Mouse (Mus musculus) embryo, embryonic 10 days (tissue): ENCODE data around the gene Atp6v0a1.
A peak's percentile ranks its signal among the peaks of the same experiment; 100 is the strongest.
"Not testable (repeated sequence)": the region's sequence is repeated elsewhere in the genome, so short reads cannot be mapped to it uniquely, and the experiment has no call there.

ENCODE experiments used
- DNase-seq: peaks from one replicate; pipeline ENCODE4 v3.0.0-alpha.2; 2015; ENCODE audit warnings: low spot score

The Atp6v0a1 gene

GRCm38 (mm10) chr11:100981236-100981635, 28.0 kb upstream of the Atp6v0a1 start:
- no peak for DNase-seq

- DNase-seq = no peak
These were observed 27.2 kb upstream of the Atp6v0a1 start for GRCm38 (mm10) chr11:100982087-100982486.

GRCm38 (mm10) chr11:100983125-100983777, 26.0 kb upstream of the Atp6v0a1 start:
- peak; percentile 93 for DNase-seq

GRCm38 (mm10) chr11:100983778-100984131, 25.5 kb upstream of the Atp6v0a1 start:
- no peak for DNase-seq

- DNase-seq = no peak
These were observed 23.6 kb upstream of the Atp6v0a1 start for GRCm38 (mm10) chr11:100985607-100986006.

- no peak for DNase-seq
These were observed 20.6 kb upstream of the Atp6v0a1 start for GRCm38 (mm10) chr11:100988674-100989073.

- DNase-seq = no peak
These were observed 19.6 kb upstream of the Atp6v0a1 start for GRCm38 (mm10) chr11:100989666-100990065.

GRCm38 (mm10) chr11:100991027-100991534, 18.2 kb upstream of the Atp6v0a1 start:
- DNase-seq = peak; percentile 31

GRCm38 (mm10) chr11:100993437-100993836, 15.8 kb upstream of the Atp6v0a1 start:
- no peak for DNase-seq

- DNase-seq = no peak
These were observed 15.0 kb upstream of the Atp6v0a1 start for GRCm38 (mm10) chr11:100994233-100994632.

GRCm38 (mm10) chr11:100994655-100995054, 14.6 kb upstream of the Atp6v0a1 start:
- no peak for DNase-seq

- DNase-seq = no peak
These were observed 12.8 kb upstream of the Atp6v0a1 start for GRCm38 (mm10) chr11:100996501-100996900.

- no peak for DNase-seq
These were observed 10.4 kb upstream of the Atp6v0a1 start for GRCm38 (mm10) chr11:100998836-100999235.

- no peak for DNase-seq
These were observed 10.0 kb upstream of the Atp6v0a1 start for GRCm38 (mm10) chr11:100999254-100999653.

- DNase-seq = not testable (repeated sequence)
These were observed 7.2 kb upstream of the Atp6v0a1 start for GRCm38 (mm10) chr11:101001875-101002552.

GRCm38 (mm10) chr11:101003025-101003685, 6.1 kb upstream of the Atp6v0a1 start:
- peak; percentile 15 for DNase-seq

GRCm38 (mm10) chr11:101008206-101009045, 826 bp upstream of the Atp6v0a1 start:
- DNase-seq = no peak

GRCm38 (mm10) chr11:101009888-101010784, 884 bp downstream of the Atp6v0a1 start:
- peak; percentile 48 for DNase-seq

GRCm38 (mm10) chr11:101011641-101012040, 2.4 kb downstream of the Atp6v0a1 start:
- DNase-seq = no peak

GRCm38 (mm10) chr11:101023371-101023770, 14.1 kb downstream of the Atp6v0a1 start:
- DNase-seq = no peak

- no peak for DNase-seq
These were observed 14.7 kb downstream of the Atp6v0a1 start for GRCm38 (mm10) chr11:101024001-101024400.
